Mouse (Mus musculus) layer of hippocampus, postnatal 14 days (tissue): Measurements from ENCODE around the gene Gapt. TPM values are rescaled to one million over a fixed set of nuclear protein-coding genes. Genes with fewer than 3 reads are reported as not detected.

Experiments used
- DNase-seq, 2 experiments: peaks; one replicate each; pipeline ENCODE4 v3.0.0; 2021 to 2022; ENCODE audit warnings: low spot score in 2 of 2, mixed read lengths in 1 of 2
- total RNA-seq, 2 experiments: library from RNA; stranded (reverse); gene quantifications; 2 replicates each; pipeline ENCODE4 v1.2.3; 2021

The Gapt gene
- total RNA-seq, 2 experiments from 2014 or later = not detected

DNA sequence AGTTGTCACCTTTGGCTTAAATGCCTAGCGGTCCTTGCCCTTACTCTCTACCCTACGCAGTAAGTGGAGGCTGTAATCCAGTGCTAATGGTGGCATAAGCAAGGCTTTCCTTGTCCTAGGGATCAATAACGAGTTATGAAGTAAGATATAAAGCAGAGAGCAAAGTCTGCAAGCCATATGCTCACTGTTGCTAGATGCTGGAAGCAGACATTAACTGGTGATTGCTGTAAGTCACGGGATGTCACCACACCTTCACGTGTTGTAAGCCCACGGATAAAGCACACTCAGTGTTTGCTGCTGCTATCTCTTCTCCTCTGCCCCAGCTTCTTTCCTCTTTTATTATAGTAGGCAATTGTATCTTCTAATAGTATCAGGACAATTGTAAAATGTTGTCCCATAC is 5.9 kb downstream of the Gapt start:
- no peak for DNase-seq

DNA sequence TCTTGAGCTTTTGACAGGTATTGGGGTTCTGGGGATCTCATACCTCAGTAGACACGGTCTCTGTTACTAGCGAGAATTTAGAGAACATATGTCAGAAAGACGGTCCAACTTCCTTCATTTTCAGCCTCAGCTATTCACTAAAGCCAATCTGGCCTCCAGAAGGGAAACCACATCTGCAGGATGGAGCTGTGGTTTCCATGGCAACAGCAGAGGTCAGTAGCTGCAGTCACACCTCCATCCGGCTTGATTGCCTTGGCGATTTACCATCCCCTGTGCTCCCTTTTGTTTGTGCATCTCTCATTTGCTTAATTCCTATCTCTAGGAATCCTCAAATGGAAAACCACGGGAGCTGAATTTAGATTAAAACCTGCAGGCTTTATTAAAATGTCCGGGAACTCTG is 10.3 kb downstream of the Gapt start:
- DNase-seq = no peak

DNA sequence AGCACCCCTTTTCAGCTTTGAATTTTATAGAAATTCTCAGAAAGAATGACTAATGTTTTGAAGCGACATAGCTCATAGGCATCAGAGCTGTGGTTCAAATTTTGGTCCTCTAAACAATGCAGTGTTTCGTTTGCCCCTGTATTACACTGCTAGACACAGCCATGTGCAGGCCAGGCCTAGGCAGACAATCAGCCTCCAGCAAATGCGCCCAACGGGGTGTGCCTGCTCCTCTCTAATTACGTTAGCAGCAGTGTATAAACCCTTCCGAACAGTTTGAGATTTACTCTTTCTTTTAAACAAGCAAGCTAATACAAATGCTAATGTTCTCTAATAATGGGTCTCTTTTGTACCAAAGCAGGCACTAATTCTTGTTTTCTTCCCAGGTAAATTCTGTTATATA is 14.4 kb downstream of the Gapt start:
- DNase-seq = no peak

DNA sequence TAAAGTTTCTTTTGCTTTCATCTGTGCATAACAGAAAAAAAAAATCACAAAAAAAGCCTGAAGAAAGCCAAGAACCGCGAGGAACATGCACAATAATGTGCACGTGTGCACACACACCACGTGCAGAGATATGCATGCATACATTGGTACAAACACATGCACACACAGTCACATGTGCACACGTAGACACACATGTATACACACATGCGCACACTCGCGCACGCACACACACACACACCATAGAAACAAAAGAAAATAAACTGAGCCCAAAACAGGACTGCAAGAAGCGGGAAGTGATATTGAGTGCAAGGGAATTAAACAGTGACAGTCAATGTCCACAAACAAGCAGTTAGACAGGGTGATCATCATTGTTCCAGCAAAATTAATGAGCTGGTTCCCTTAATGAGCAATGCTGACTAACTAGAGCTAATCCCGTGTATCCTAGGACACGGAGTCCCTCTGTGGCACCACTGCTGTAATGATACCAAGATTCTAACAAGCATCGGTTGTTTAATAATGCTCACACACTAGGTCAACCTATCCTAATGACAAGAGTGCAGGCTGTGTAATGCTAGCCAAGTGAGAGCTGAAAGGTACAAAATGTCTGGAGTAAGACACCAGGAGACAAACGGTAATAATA is 23.9 kb downstream of the Gapt start:
- no peak for DNase-seq

- DNase-seq = peak in 1 of 2 experiments; percentile 40
Measured at GRCm38 (mm10) chr13:110318746-110319145, 38.3 kb downstream of the Gapt start.

- DNase-seq = no peak
Measured at GRCm38 (mm10) chr13:110307188-110307587, 49.8 kb downstream of the Gapt start.

Other genes with a start within 250 kb of the Gapt start
- 100 to 1,000 TPM; 181 to 185 TPM for gene Rab3c, start 76.2 kb downstream of the Gapt start, total RNA-seq
- gene Plk2, start 37.8 kb upstream of the Gapt start, total RNA-seq = 100 to 1,000 TPM; 235 to 237 TPM